Comparison of ENCODE assay signal across 1 mouse cellular context in the genomic region with DNA sequence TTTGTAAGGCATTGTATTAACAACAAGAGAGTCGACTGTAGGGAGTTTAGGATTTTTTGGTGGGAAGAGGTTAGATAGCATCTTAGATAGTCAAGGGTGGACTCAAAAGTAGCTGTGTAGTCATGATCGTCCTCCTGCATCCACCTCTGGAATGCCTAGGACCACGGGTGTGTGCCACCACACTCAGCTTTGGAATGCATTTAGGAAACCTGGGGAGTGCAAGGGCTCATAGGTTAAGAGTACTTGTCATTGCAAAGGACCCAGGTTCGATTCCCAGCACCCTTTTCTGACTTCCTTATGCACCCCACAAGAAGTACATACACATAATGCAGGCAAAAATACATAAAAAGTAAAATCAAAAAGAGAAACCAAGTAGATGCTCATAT.
TF ChIP-seq lines count a peak whose summit lies in the region.

No protein-coding gene starts in this region.

TF ChIP-seq in ES-E14, 5 proteins besides CTCF, POLR2A, EP300 and RAD21:
- no peak for TF ChIP-seq ZNF384 (IDR thresholded peaks at IDR 0.05; ENCODE audit: low read depth, low read length)
- TF ChIP-seq HCFC1 (IDR thresholded peaks at IDR 0.05; ENCODE audit: borderline replicate concordance, insufficient read depth, low read length): no peak
- no peak for TF ChIP-seq ZC3H11A (IDR thresholded peaks at IDR 0.05; ENCODE audit: borderline replicate concordance, low read depth, low read length)
- TF ChIP-seq CHD2 (IDR thresholded peaks at IDR 0.05; ENCODE audit: low read depth, low read length): no peak
- no peak for TF ChIP-seq MAFK (IDR thresholded peaks at IDR 0.05; ENCODE audit: insufficient read depth, low read depth, low read length)
